Mouse (Mus musculus): ENCODE data around the gene Leap2. TPM values are rescaled to one million over a fixed set of nuclear protein-coding genes. Genes with fewer than 3 reads are reported as not detected.

The Leap2 gene
- total RNA-seq, 2 experiments from 2014 or later, result 2.6 TPM; not detected in 1

- no peak for ATAC-seq (replicated peaks; ENCODE audit: low FRiP score, low TSS enrichment, poor library complexity, severe bottlenecking)
Observed at GRCm38 (mm10) chr11:53403638-53404037, 19.3 kb downstream of the Leap2 start.

- no peak for ATAC-seq (replicated peaks; ENCODE audit: low FRiP score, low TSS enrichment, poor library complexity, severe bottlenecking)
Observed at GRCm38 (mm10) chr11:53393856-53394255, 29.1 kb downstream of the Leap2 start.

GRCm38 (mm10) chr11:53383758-53384428 is 39.1 kb downstream of the Leap2 start:
- ATAC-seq (replicated peaks; ENCODE audit: low FRiP score, low TSS enrichment, poor library complexity, severe bottlenecking), result no peak

- ATAC-seq (replicated peaks; ENCODE audit: low FRiP score, low TSS enrichment, poor library complexity, severe bottlenecking), result no peak
Observed at GRCm38 (mm10) chr11:53378918-53379317, 44.1 kb downstream of the Leap2 start.

Other genes with a start within 250 kb of the Leap2 start
- 114 and 126 TPM in 2 replicates for gene Hspa4, start 122.7 kb downstream of the Leap2 start, total RNA-seq (2014; fragmentation: Nextera tagmentation)
- 598 and 714 TPM in 2 replicates for gene Hspa4, start 122.7 kb downstream of the Leap2 start, total RNA-seq (2017)
- gene Zcchc10, start 98.5 kb downstream of the Leap2 start, total RNA-seq (2014; fragmentation: Nextera tagmentation), result 14.9 and 27.5 TPM in 2 replicates
- gene Zcchc10, start 98.5 kb downstream of the Leap2 start, total RNA-seq (2017), result 3.8 and 8.7 TPM in 2 replicates
- 55.8 and 78.3 TPM in 2 replicates for gene Aff4, start 72.3 kb downstream of the Leap2 start, total RNA-seq (2014; fragmentation: Nextera tagmentation)
- 39.1 and 45.0 TPM in 2 replicates for gene Aff4, start 72.3 kb downstream of the Leap2 start, total RNA-seq (2017)
- 289 and 326 TPM in 2 replicates for gene Uqcrq, start 7.7 kb upstream of the Leap2 start, total RNA-seq (2014; fragmentation: Nextera tagmentation)
- 30.9 and 67.9 TPM in 2 replicates for gene Uqcrq, start 7.7 kb upstream of the Leap2 start, total RNA-seq (2017)
- gene Gdf9, start 7.9 kb upstream of the Leap2 start, total RNA-seq (2014; fragmentation: Nextera tagmentation), result 0.24 and 0.32 TPM in 2 replicates
- 0.42 and 0.80 TPM in 2 replicates for gene Gdf9, start 7.9 kb upstream of the Leap2 start, total RNA-seq (2017)
- gene Gm10447, start 33.9 kb upstream of the Leap2 start, total RNA-seq (2014; fragmentation: Nextera tagmentation), result not detected in 2 replicates
- gene Gm10447, start 33.9 kb upstream of the Leap2 start, total RNA-seq (2017), result not detected in 2 replicates
- gene Shroom1, start 34.0 kb upstream of the Leap2 start, total RNA-seq (2014; fragmentation: Nextera tagmentation), result not detected in 2 replicates
- gene Shroom1, start 34.0 kb upstream of the Leap2 start, total RNA-seq (2017), result not detected in 2 replicates
- not detected in 2 replicates for gene Gm9837, start 47.3 kb upstream of the Leap2 start, total RNA-seq (2014; fragmentation: Nextera tagmentation)
- not detected in 2 replicates for gene Gm9837, start 47.3 kb upstream of the Leap2 start, total RNA-seq (2017)
- gene Gm9945, start 57.0 kb upstream of the Leap2 start, total RNA-seq (2014; fragmentation: Nextera tagmentation), result not detected in 2 replicates
- not detected in 2 replicates for gene Gm9945, start 57.0 kb upstream of the Leap2 start, total RNA-seq (2017)
- 3.9 and 7.0 TPM in 2 replicates for gene Sowaha, start 57.1 kb upstream of the Leap2 start, total RNA-seq (2014; fragmentation: Nextera tagmentation)
- 3.7 and 4.7 TPM in 2 replicates for gene Sowaha, start 57.1 kb upstream of the Leap2 start, total RNA-seq (2017)
- 229 and 247 TPM in 2 replicates for gene Sept8, start 96.1 kb upstream of the Leap2 start, total RNA-seq (2014; fragmentation: Nextera tagmentation)
- gene Sept8, start 96.1 kb upstream of the Leap2 start, total RNA-seq (2017), result 135 and 175 TPM in 2 replicates
- 14.4 and 14.6 TPM in 2 replicates for gene Kif3a, start 144.2 kb upstream of the Leap2 start, total RNA-seq (2014; fragmentation: Nextera tagmentation)
- gene Kif3a, start 144.2 kb upstream of the Leap2 start, total RNA-seq (2017), result 20.0 and 21.9 TPM in 2 replicates
- gene Il4, start 195.5 kb upstream of the Leap2 start, total RNA-seq (2014; fragmentation: Nextera tagmentation), result not detected in 2 replicates
- 3.5 and 5.0 TPM in 2 replicates for gene Il4, start 195.5 kb upstream of the Leap2 start, total RNA-seq (2017)
- not detected in 2 replicates for gene Il13, start 211.5 kb upstream of the Leap2 start, total RNA-seq (2014; fragmentation: Nextera tagmentation)
- not detected in 2 replicates for gene Il13, start 211.5 kb upstream of the Leap2 start, total RNA-seq (2017)